Mouse (Mus musculus): ENCODE results near the gene Padi2. TPM values are rescaled to one million over a fixed set of nuclear protein-coding genes. Genes with fewer than 3 reads are reported as not detected.

Gene Padi2
- total RNA-seq, 2 experiments from 2014 or later, result 11.9 to 14.0 TPM

GRCm38 (mm10) chr4:140915235-140915634, 9.1 kb downstream of the Padi2 start:
- intact Hi-C loops (cut with DNase I), result no loop called here
- DNase-seq (ENCODE audit: low spot score in 2 of 2), result peak in 1 of 2 experiments; percentile 1

- no peak for DNase-seq (ENCODE audit: low spot score in 2 of 2)
- intact Hi-C loops (cut with DNase I), result no loop called here
Measured at GRCm38 (mm10) chr4:140916296-140916695, 10.2 kb downstream of the Padi2 start.

GRCm38 (mm10) chr4:140917451-140917850, 11.3 kb downstream of the Padi2 start:
- intact Hi-C loops (cut with DNase I), result no loop called here
- DNase-seq (ENCODE audit: low spot score in 2 of 2), result no peak

- no peak for DNase-seq (ENCODE audit: low spot score in 2 of 2)
- intact Hi-C loops (cut with DNase I), result no loop called here
Measured at GRCm38 (mm10) chr4:140919974-140920836, 14.1 kb downstream of the Padi2 start.

- DNase-seq (ENCODE audit: low spot score in 2 of 2), result no peak
Measured at GRCm38 (mm10) chr4:140922508-140922907, 16.4 kb downstream of the Padi2 start.

GRCm38 (mm10) chr4:140925648-140926047, 19.5 kb downstream of the Padi2 start:
- intact Hi-C loops (cut with DNase I), result no loop called here
- DNase-seq (ENCODE audit: low spot score in 2 of 2), result no peak

More at GRCm38 (mm10) chr4:140922508-140922907, 16.4 kb downstream of the Padi2 start:
- intact Hi-C loops (cut with DNase I), result no loop called here

DNA sequence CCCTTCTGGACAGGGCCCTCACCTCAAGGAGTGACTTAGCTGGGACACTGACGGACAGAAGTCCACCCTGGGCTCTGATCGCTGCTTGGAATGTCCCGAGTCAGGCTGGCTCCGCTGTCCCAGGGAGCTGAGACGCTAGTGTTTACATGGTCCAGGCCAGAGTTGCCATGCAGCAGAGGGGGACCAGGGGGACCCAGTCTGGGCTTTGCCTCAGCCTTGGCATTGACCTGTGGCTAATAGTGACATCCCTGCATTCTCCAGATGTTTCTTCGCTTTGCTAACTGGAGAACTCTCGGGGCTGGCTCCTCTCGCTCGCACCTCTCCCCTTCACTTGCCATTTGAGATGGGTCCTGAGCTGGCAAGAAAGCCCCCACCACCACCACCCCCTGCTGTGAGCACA, 22.2 kb downstream of the Padi2 start:
- intact Hi-C loops (cut with DNase I), result no loop called here
- no peak for DNase-seq (ENCODE audit: low spot score in 2 of 2)

DNA sequence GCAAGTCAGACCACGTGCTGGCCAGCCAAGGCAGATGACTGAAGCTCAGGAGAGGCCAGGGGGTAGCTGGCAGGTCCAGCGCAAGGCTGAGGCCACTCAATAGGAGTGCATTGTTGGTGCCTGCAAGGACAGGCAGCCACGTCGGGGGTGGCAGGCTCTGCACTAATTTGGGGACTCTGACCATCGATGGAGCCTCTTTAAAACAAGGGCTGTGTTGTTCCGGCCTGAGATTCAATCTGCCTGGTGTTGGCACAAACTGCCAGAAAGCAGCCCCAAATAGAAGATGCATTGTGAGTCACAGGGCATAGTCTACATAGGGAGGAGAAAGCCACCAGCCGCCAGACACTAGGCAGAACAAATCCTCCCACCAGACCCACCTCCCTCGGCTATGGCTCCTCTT, 23.6 kb downstream of the Padi2 start:
- intact Hi-C loops (cut with DNase I), result no loop called here
- peak; percentile 51 to 59 for DNase-seq (ENCODE audit: low spot score in 2 of 2)

GRCm38 (mm10) chr4:140930900-140931470, 24.8 kb downstream of the Padi2 start:
- DNase-seq (ENCODE audit: low spot score in 2 of 2), result no peak
- intact Hi-C loops (cut with DNase I), result no loop called here

DNA sequence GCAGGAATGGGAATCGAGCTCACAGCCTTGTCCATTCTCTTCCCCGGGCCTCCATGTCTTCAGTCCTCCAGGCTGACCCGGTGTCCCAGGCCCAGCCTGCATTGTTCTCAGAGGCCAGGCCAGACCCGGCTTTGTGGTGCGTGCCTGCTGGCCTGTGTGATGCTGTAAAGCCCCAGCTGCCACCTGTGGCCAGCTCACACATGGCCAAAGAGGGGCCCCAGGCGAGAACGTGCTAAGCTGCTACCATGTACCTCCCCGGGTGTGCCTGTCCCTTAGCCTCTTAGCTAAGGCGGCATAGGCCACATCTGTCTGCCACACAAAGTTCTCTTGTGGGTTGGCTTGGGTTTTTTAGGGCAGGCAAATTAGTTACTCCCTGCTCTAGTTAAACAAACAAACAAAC, 29.5 kb downstream of the Padi2 start:
- intact Hi-C loops (cut with DNase I), result no loop called here

DNA sequence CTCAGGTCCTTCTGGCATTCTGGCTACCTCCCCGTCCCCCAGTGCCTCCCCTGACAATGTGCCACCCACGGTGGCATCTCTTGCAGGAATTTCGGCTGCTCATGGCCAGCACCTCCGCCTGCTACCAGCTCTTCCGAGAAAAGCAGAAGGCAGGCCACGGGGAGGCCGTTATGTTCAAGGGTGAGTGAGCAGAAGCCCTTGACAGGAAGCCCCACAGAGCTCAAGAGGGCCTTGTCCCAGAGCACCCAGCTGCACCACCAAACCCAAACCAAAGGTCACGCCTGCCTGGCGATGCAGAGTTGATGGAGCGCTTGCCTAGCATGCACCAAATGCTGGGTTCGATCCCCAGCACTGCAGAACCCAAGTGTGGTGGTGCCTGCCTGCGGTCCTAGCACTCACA, 38.2 kb downstream of the Padi2 start:
- intact Hi-C loops (cut with DNase I), result no loop called here
- DNase-seq (ENCODE audit: low spot score in 2 of 2), result no peak

More for the DNA sequence above, 29.5 kb downstream of the Padi2 start:
- no peak for DNase-seq (ENCODE audit: low spot score in 2 of 2)

GRCm38 (mm10) chr4:140944961-140945442, 38.9 kb downstream of the Padi2 start:
- no peak for DNase-seq (ENCODE audit: low spot score in 2 of 2)
- intact Hi-C loops (cut with DNase I), result no loop called here

GRCm38 (mm10) chr4:140945571-140945970, 39.4 kb downstream of the Padi2 start:
- DNase-seq (ENCODE audit: low spot score in 2 of 2), result no peak
- intact Hi-C loops (cut with DNase I), result no loop called here

GRCm38 (mm10) chr4:140946048-140946447, 39.9 kb downstream of the Padi2 start:
- DNase-seq (ENCODE audit: low spot score in 2 of 2), result no peak
- intact Hi-C loops (cut with DNase I), result no loop called here

GRCm38 (mm10) chr4:140946580-140947205, 40.5 kb downstream of the Padi2 start:
- no peak for DNase-seq (ENCODE audit: low spot score in 2 of 2)
- intact Hi-C loops (cut with DNase I), result no loop called here

- DNase-seq (ENCODE audit: low spot score in 2 of 2), result no peak
- intact Hi-C loops (cut with DNase I), result no loop called here
Measured at GRCm38 (mm10) chr4:140947487-140948440, 41.6 kb downstream of the Padi2 start.

- no peak for DNase-seq (ENCODE audit: low spot score in 2 of 2)
- intact Hi-C loops (cut with DNase I), result no loop called here
Measured at GRCm38 (mm10) chr4:140948481-140948880, 42.3 kb downstream of the Padi2 start.

DNA sequence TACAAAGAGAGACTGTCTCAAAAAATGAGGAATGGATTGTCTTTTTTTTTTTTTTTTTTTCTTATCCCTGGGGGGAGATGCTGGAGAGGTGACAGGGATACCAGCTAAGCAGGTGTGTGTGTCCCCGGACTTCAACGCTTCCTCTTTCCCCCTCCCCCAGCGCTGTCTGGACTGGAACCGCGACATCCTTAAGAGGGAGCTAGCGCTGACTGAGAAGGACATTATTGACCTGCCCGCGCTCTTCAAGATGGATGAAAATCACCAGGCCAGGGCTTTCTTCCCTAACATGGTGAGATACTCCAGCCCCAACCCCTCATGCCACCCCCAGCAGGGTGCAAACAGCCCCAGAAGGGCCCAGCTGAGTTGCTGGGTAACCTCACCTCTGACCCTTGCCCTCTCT, 42.9 kb downstream of the Padi2 start:
- no peak for DNase-seq (ENCODE audit: low spot score in 2 of 2)
- intact Hi-C loops (cut with DNase I), result no loop called here

- DNase-seq (ENCODE audit: low spot score in 2 of 2), result no peak
- intact Hi-C loops (cut with DNase I), result no loop called here
Measured at GRCm38 (mm10) chr4:140949616-140950015, 43.5 kb downstream of the Padi2 start.

All from left cerebral cortex, postnatal 36 days (tissue).